Mouse (Mus musculus): ENCODE data around the gene Bola3.

Bola3 gene

DNA sequence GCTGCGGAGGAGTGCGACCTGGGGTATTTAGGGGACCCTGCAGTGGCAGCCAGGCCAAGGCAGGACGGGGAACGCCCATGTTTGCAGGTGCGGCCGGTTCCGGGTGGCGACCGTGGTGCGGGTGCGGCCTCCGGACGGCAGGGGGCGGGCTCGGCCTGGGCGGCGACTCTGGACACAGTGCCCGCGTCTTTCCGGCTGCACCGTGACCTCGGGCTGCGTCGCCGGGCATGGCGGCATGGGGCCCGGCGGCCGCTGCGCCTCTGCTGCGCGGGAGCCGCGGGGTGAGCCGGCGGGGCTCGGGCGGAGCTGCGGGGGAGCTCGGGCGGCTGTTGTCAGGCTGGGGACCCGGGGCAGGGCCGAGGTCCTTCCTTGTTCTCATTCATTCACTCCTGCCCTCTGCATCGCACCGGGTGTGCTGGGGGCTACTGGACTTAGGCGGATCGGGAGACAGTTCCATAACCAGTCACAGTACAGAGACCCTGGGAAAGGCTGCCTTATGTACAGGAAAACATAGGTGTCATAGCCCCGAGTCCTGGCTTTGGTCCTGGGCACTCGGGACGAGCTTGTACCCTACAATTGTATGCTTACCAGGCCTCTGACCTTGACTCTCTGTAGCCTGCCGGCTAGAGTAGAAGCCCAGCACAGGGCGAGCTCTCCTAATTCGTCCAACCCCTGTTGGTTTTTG lies 469 bp downstream of the Bola3 start:
- peak; percentile 96 for DNase-seq

DNA sequence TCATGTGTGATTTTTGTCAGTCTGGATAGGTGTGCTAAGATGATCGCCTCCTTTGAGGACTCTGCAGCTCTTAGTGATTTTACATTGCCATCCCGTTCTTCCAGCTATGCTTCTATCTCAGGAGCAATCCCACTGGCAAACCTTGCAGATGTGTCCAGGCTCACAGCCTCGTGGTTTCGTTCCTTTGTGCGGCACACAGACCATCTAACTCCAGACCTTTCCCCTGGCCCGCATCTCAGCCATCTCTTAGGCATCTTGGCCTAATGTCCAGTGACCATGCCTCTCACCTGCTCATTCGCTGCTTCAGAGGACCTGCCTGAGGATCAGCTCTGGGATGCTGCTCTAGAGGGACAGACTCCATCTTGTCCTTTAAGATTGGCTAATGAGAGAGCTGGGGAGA lies 1.2 kb downstream of the Bola3 start:
- no peak for DNase-seq

DNA sequence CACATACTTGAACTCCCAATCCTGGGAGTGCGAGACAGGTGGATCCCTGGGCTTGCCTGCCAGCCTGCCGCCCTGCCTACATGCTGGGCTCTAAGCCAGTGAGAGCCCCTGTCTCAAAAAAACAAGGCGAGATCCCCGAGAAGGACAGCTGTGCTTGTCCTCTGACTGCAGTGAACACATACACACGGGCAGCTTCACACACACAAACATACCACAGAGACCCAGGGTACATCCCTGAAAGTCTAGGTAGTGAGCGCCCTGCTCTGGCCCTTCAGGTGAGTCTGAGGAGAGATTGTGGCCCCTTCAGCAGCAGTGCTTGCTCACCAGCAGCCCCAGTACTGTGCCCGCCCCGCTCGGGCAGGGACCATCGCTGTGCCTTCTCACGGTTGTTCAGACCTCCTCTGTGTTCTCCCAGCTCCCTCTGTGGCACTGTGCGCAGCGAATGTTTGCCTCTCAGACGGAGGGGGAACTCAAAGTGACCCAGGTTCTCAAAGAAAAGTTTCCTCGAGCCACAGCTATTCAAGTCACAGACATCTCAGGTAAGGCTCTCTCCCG lies 2.0 kb downstream of the Bola3 start:
- peak; percentile 74 for DNase-seq

DNA sequence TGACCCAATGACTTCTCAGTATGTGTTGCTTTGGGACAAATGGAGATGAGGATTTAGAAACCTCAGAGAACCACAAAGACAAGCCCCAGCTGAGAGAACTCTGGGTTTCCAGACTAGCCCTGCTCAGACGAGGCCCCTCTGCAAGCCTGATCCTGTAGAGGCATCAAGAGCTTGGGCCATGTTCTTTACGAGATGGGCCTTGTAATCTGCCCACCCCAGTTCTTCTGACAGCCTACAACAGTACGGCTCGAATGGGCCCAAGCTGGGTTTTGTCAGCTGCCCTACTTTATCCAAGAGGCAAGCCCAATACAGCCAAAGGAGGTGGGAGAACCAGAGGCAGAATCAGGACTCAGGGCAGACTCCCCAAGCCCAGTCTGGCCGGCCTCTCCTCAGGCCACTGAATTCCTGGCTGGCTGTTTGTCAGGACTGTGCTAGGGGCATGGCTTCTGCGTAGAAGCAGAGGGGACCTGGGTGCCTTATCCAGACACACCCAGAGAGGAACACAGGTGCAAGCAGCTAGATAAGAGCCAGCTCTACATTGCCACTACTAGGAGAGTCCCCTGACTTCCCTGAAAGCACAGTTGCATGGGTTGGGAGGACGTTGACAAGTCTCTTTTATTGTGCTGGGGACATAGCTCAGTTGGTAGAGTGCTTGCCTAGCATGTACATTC lies 2.7 kb downstream of the Bola3 start:
- DNase-seq: peak; percentile 89

DNA sequence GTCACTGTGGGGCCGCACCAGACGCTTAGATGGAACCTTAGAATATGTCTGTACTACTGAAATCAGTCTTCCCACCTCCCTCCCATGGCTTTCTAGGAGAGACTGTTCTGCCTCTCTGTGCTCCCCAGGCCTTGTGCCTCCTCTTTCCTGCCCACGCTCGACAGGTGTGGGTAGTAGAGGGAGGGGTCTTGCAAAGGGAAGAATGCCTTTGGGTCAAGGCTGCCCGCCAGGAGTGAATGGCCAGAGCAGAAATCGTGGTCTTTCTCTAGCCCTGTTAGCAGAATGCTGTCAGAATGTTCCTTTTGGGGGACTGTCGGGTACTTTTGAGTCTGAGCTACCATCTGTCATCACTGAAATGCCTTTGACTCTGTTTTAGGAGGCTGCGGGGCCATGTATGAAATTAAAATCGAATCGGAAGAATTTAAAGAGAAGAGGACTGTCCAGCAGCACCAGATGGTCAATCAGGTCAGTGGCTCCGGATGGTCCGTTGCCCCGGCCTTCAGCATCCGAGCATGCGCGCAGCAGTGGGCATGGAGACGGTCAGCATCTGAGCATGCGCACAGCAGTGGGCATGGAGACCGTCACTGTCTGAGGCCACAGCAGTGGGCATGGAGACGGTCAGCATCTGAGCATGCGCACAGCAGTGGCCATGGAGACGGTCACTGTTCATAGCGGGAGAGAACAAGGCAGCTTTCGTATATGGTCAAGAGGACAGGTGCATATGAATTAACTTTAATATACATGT lies 3.9 kb downstream of the Bola3 start:
- no peak for DNase-seq

DNA sequence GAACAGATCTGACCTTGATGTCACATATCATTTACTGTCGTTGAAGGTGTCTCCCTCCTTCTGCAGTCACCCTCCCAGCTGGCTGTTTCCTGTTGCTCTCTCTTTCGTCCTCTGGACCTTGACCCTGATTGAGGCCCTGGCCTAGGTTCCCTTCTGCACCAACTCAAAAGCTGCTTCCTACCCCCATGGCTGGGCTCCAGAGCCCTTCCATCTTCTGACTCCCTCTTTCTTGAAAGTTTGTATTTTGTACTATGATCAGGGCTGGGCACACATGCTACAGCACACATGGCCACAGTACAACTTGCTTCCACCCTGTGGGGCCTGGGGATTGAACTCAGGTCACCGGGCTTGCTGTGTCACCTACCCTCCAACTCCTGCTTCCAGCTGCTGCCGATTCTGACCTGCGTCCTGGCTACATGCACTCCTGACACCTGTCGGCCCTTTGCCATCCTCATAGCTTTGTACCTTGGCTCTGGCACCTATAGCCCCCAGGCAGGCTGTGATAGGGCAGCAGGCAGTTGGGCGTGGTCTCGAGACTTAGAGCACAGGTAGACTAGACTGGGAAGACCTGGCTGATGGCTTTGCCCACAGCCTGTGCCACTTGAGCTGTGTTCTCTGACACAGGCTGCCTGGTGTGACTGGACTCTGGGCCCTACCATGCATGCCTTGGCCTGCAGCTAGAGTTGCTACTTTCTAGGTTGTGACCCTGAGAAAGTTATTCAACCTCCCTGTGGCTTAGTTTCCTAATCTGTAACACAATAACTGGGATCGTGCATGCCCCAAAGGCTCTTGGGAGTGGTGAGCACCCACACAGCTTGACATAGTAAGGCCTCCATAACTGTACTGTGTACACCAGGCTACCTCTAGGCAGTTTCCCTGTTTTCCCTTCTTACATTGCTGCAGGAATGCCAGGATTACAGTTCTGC lies 6.2 kb downstream of the Bola3 start:
- DNase-seq: no peak

DNA sequence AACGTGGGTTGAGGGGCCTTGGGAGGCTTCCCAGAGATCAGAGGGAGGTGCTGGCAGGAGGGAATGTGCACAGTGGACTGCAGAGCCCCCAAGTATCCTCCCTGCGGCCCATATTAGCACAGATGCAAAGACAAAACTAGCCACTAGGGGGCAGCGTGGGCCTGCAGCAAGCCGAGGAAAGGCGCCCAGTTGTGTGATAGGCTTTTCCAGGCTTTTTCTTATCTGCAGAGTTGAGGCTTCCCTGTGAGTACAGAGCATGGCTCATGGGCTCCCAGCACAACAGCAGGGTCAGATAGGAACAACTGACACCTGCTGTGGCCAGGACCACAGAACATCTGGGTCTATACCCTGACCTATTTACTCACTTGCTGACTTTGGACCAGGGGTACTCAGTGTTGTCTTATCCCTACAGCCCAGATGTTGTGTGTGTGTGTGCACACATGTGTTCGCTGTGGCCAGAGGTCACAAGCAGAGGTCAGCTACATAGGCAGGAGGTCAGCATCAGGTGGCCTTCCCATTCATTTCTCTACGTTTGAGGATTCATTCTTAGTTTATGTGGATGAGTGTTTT lies 7.7 kb downstream of the Bola3 start:
- DNase-seq: peak; percentile 88

DNA sequence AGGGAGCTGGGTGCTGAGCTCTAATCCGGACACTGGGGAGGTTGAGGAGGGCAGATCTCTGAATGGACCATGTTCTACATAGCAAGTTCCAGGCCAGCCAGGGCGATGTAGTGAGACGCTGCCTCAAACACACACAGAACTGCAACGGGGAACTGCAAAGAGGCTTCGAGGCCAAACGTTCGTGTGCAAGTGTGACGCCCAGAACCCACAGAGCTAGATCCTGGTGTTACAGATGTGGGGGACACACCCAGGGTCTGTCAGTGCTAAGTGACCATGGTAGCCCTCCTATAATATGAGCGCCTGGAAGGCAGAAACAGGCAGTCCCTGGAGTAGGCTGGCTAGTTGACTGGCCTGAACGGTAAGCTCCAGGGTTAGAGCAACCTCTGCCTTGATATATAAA lies 8.5 kb downstream of the Bola3 start:
- no peak for DNase-seq

DNA sequence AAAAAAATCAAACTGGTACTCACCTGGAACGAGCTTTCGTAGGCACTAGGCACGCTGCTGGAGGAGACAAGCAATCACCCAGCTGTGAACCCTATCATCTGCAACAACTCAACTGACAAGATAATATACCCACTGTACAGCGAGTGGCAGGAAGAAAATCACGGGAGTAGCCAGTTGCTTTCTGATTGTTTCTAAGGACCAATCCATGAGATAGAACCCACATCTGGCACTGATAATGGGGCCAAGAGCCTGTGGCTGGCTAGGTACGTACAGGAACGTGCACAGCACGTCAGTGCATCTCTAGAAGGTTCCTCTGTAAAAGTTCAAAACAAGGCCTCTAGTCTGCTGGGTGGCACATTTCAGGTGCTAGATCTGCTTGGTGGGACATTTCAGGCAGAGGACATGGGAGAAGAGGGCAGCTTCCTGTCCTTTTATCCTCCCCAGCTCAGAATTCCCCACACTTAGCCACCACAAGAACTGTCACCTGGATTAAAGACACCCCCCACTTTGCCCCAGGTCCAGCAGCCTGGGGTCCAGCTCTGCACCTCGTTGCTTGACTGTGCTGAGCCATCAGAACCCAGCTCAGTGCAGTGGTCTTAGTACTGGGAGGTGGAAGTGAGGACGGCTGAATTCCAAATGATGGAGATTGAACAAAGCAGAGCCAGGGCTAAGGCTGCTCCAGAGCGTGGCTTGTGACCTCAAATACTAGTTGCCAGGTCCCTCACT lies 12.7 kb downstream of the Bola3 start:
- no peak for DNase-seq

DNA sequence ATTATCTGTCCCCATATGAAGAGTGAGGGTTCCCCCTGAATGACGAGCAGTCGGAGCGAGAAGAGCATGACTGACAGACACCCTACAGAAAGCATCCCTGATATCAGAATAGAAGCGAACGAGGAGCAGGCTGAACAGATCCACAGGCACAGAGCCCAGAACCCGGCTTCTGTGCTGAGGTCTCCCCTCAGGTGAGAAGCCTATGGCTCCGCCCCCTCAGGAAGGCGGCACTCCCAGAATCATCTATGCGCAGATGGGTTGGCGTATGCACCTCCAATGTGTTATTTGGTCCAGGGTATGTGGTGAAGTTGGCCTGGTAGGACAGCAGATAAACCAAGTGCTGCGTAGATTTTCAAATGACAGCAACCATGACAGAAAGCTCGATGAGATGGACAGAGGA lies 14.1 kb downstream of the Bola3 start:
- DNase-seq: no peak

DNA sequence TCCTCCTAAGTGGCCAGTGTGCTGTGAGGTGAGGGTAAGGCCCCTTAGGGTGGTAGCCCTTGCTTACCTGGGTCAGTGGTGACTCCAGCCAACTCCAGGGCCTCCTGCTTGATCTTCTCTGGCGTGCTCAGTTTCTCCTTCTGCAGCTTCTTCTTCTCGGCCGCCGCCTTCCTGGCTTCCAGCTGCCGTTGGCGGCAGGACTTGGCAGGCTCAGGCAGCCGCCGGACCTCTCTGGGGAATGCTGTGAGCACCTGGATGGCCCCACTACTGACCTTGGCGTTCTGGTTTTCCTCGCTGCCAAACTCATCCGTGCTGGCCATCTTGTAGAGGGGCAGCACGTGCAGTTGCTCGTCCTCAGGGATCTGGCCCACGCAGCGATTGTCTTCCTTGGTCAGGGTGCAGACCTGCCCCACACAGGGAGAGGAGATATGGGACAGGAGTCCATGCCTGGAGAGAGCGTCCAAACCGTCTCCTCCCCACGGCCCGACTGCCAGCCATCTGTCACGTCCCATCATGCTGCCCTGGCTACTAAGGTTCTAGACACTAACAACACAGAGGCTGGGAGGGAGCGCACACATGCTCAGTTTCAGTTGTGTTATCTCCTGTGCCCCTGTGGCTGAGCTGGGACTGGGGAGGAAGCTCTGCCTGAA lies 21.5 kb downstream of the Bola3 start:
- DNase-seq: no peak

DNA sequence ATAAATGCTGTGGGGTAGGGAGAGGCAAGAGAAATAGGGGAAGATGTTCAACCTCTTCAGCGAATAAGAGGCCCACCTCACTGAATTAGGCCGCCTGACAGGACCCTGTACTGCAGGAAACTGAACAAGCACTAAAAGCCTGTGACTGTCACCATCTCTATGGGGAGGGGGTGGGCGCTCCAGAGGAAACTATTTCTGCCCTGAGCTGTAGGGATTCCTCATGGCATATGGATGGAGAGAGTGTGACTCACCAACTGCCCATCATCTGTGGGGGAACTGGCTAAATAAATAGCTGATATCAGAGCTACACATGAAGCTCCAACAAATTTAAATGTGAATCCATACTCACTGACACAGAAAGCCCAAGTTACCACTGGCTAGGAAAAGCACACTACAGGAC lies 22.4 kb downstream of the Bola3 start:
- no peak for DNase-seq

DNA sequence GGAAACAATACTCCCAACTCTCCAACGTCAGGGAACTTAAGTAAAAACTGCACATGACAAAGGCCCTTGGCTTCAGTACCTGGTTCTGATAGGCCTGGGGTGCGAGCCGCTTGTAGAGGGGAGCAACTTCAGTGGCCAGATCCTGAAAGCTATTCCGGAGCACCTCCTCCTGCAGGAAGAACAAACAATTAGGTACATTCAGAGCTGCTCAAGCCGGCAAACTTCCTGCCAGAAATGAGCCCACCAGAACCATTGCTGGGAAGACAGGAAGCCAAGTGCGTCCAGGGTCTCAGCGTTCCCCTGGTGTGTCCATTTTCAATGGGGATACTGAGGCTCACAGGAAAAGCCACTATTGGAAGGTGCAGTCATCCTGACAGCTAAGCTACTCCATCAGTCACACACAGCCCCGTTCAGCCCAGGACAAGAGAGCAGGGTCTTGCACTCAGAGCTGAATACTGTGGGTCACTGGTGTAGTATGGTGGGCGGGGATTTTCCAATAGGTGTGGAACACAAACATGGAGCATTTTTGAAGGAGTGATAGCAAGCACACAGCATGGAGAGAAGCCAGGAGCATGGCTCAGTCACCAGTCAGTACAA lies 24.9 kb downstream of the Bola3 start:
- DNase-seq: no peak

DNA sequence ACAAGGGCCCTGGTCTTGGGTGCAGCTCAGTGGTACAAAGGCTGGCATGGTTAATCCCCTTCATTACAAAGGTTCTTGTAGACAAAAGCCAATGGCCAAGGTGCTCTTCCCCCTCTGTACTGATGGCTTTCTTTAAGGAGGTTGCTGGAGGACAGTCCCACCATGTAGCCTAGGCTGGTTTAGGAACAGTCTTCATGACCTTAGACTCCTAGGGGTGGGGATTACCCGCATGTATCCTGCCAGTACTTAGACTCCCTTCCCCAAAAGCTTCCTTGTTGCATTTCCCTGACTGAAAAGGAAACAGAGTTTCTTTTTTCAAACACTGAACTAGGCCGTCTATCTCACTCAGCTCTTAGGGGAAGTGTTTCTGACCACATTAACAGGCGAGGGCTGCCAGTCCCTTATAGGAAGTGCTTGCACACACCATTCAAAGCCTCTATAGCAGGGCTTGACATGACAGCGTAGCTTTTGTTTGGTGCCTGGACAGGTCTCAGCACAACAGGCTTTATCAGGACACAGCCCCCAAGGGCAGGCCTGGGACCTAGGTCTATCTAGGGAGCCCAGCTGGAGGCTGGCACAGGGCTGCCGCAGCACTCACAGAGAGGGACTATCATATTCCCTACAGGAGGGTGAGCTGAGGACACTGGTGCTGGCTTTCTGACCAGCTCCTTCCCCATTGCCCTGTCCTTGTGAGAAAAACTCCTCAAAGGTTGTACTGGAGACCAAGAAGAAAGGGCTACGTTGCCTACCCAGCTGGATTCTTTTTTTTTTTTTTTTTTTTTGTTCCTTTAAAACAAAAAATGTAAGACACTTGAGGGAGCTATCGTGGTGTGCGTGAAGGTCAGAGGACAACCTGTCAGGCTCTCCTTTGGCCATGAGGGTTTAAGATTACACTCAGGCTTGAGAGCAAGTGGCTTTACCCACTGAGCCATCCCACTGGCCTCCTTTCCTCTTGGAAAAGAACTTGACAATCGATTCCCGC lies 32.9 kb downstream of the Bola3 start:
- DNase-seq: peak; percentile 82

DNA sequence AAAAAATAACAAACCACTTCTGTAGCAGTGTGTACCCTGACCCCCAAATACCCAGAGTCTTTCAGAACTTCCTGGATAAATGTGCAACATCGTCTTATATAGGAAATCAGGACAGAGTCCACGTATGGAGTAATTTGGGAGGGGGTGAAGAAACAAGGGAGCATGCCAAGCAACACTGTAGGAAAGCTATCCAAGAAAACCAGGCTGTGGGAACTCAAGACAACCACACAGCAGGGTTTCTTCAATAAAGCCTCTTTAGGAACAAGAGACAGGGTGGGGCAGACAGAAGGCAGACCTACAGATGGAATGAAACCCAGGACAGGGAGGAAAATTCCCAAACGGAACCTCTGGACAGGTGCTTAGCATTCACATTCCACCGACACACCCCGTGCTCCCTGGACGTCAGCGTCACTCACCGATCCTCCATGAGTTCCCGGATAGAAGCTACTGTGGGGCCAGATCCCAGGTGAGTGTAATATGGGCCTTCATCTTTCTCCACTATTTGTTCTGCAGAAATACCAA lies 36.7 kb downstream of the Bola3 start:
- DNase-seq: no peak

DNA sequence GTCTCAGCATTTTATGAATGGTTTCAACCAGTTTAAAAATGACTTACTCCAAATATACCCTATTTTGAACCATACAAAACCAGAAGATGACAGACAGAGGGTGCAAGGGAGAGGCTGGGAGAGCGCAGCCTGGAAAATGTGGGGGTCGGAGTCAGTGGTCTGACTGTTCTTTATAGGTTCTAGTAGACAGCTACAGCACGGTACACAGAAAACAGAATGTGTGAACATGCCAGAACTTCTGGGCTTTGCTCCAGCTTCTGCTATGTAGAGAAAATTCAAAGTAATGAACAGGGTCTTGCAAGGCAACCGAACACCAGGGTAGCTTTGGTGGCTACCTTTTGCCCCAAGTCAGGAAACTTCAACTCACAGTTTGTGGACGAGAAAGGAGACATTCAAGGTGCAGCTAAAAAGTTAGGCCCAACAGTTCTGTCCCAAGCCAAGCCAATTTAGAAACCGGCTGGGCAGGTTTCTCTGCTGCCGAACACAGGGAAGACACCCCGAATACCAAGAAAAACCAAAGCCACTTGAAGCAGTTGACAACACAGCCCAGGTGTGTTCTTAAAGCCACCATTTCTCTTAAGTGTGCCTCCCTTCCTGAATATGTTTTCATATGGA lies 43.3 kb downstream of the Bola3 start:
- DNase-seq: no peak

DNA sequence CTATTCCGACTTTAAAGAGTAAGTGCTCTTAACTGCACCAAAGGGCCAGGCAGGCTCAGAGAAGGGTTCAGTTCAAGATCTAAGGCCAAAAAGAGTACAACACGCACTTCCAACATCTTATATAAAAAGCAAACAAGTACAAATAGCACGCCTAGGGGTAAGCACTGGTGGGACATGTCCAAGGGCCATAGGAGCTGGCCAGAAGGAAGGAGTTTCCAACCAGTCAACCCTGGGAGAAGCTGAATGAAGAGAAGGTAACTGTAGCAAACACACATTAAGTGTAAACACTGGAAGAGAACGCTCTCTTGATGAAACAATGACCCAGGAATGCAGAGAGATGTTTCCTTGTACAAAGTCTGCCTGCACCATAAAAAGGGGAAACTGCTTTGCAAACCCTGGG lies 45.2 kb downstream of the Bola3 start:
- no peak for DNase-seq

DNA sequence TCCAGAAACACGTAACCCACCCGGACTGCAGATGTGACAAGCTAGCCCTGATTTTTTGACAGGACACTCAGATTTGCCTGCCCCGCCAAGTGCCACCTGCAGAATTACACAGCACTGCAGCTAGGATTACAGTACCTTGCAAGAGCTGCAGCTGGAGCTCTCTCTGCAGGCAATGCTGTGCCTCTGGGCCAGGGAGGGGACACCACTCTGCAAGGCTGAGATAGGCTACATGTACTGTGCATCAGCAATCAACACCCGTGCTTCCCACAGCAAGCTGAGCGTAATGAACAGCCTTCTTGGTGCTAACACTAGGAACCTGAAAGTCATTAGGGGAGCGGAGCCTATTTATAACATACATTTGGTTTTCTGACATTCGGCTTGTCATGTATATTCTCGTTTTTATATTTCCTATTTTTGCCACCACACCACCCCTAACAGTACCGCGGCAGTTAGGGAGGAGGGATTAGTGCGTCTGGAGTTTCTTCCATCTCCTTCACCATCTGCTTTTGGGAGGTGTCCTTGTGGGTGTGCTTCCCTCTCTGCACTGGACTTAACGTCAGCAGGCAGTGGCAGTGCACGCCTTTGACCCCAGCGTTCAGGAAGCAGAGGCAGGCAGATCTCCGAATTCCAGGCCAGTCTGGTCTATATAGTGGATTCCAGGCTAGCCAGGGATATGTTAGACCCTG lies 46.7 kb downstream of the Bola3 start:
- peak; percentile 76 for DNase-seq
